Mouse (Mus musculus): ENCODE data around the gene Nsf. TPM values are rescaled to one million over a fixed set of nuclear protein-coding genes. Genes with fewer than 3 reads are reported as not detected.

Nsf gene
- polyA plus RNA-seq, 1 experiment: 131 TPM

- TF ChIP-seq CTCF (IDR thresholded peaks at IDR 0.05; ENCODE audit: borderline replicate concordance, extremely low read depth, insufficient read depth, insufficient read length): no peak
- no peak for TF ChIP-seq POLR2A (IDR thresholded peaks at IDR 0.05; ENCODE audit: borderline replicate concordance, extremely low read depth, insufficient read depth, insufficient read length, poor library complexity, severe bottlenecking)
- DNase-seq (ENCODE audit: low read depth): no peak
Observed at GRCm38 (mm10) chr11:103830476-103830875, 123.4 kb downstream of the Nsf start.

GRCm38 (mm10) chr11:103829956-103830355 lies 123.9 kb downstream of the Nsf start:
- no peak for DNase-seq (ENCODE audit: low read depth)
- no peak for TF ChIP-seq CTCF (IDR thresholded peaks at IDR 0.05; ENCODE audit: borderline replicate concordance, extremely low read depth, insufficient read depth, insufficient read length)
- no peak for TF ChIP-seq POLR2A (IDR thresholded peaks at IDR 0.05; ENCODE audit: borderline replicate concordance, extremely low read depth, insufficient read depth, insufficient read length, poor library complexity, severe bottlenecking)

- TF ChIP-seq CTCF (IDR thresholded peaks at IDR 0.05; ENCODE audit: borderline replicate concordance, extremely low read depth, insufficient read depth, insufficient read length): no peak
- no peak for TF ChIP-seq POLR2A (IDR thresholded peaks at IDR 0.05; ENCODE audit: borderline replicate concordance, extremely low read depth, insufficient read depth, insufficient read length, poor library complexity, severe bottlenecking)
- no peak for DNase-seq (ENCODE audit: low read depth)
Observed at GRCm38 (mm10) chr11:103828866-103829265, 125.0 kb downstream of the Nsf start.

- TF ChIP-seq CTCF (IDR thresholded peaks at IDR 0.05; ENCODE audit: borderline replicate concordance, extremely low read depth, insufficient read depth, insufficient read length) (no peak), POLR2A (IDR thresholded peaks at IDR 0.05; ENCODE audit: borderline replicate concordance, extremely low read depth, insufficient read depth, insufficient read length, poor library complexity, severe bottlenecking) (no peak)
- DNase-seq (ENCODE audit: low read depth): no peak
Observed at GRCm38 (mm10) chr11:103827201-103827600, 126.7 kb downstream of the Nsf start.

GRCm38 (mm10) chr11:103816719-103817118 lies 137.1 kb downstream of the Nsf start:
- TF ChIP-seq POLR2A (IDR thresholded peaks at IDR 0.05; ENCODE audit: borderline replicate concordance, extremely low read depth, insufficient read depth, insufficient read length, poor library complexity, severe bottlenecking) (no peak), CTCF (IDR thresholded peaks at IDR 0.05; ENCODE audit: borderline replicate concordance, extremely low read depth, insufficient read depth, insufficient read length) (no peak)
- DNase-seq (ENCODE audit: low read depth): no peak

GRCm38 (mm10) chr11:103815986-103816385 lies 137.9 kb downstream of the Nsf start:
- no peak for TF ChIP-seq POLR2A (IDR thresholded peaks at IDR 0.05; ENCODE audit: borderline replicate concordance, extremely low read depth, insufficient read depth, insufficient read length, poor library complexity, severe bottlenecking)
- no peak for TF ChIP-seq CTCF (IDR thresholded peaks at IDR 0.05; ENCODE audit: borderline replicate concordance, extremely low read depth, insufficient read depth, insufficient read length)
- no peak for DNase-seq (ENCODE audit: low read depth)

DNA sequence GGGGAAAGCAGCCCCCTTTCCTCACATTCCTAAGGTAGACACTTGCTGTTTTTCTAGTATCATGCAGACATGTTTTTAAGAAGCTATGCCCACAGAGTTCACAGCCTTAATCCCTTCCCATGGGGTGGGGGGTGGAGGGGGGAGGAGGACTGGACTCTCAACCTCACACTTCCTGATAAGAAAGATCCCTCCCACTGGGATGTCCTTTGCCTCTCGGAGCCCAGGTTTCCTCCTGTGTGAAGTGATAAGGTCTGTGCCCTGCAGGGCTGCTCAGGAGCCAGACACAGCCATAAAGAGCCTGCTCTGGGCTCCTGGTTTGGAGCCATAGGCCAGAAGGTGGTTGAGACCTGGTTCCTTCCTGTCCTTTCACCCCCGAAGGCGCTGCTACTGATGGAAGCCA lies 139.0 kb downstream of the Nsf start:
- no peak for DNase-seq (ENCODE audit: low read depth)
- TF ChIP-seq CTCF (IDR thresholded peaks at IDR 0.05; ENCODE audit: borderline replicate concordance, extremely low read depth, insufficient read depth, insufficient read length): no peak
- no peak for TF ChIP-seq POLR2A (IDR thresholded peaks at IDR 0.05; ENCODE audit: borderline replicate concordance, extremely low read depth, insufficient read depth, insufficient read length, poor library complexity, severe bottlenecking)

DNA sequence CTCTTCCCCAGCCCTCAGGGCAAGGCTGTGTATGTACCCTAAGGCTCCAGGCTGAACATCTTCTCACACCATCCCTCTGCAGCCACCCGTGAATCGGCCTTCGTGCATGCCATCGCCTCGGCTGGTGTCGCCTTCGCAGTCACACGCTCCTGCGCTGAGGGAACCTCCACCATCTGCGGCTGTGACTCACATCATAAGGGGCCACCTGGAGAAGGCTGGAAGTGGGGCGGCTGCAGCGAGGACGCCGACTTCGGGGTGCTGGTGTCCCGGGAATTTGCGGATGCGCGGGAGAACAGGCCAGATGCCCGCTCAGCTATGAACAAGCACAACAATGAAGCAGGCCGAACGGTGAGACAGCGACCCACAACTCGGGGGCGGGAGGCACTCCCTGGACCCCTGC lies 142.6 kb downstream of the Nsf start:
- no peak for DNase-seq (ENCODE audit: low read depth)

DNA sequence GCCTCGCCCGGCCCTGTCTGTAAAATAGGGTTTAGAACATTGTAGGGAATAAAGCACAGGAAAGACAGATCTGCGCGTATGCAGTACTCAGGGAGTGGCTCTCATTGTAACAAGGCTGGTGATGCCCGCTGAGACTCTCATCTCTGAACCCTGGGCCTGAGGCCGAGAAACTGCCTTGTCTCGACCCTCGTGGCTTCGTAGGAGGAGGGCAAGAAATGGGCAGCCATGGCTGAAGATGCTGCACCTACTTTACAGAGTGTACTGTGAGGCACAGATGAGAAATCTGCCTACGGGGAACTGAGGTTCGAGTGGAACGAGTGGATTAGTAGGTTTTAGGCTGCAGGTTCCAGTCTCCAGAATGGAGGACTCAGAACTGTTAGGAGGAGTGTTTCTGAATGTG lies 143.2 kb downstream of the Nsf start:
- TF ChIP-seq POLR2A (IDR thresholded peaks at IDR 0.05; ENCODE audit: borderline replicate concordance, extremely low read depth, insufficient read depth, insufficient read length, poor library complexity, severe bottlenecking) (no peak), CTCF (IDR thresholded peaks at IDR 0.05; ENCODE audit: borderline replicate concordance, extremely low read depth, insufficient read depth, insufficient read length) (no peak)
- no peak for DNase-seq (ENCODE audit: low read depth)

More for the DNA sequence above, 142.6 kb downstream of the Nsf start:
- TF ChIP-seq POLR2A (IDR thresholded peaks at IDR 0.05; ENCODE audit: borderline replicate concordance, extremely low read depth, insufficient read depth, insufficient read length, poor library complexity, severe bottlenecking) (no peak), CTCF (IDR thresholded peaks at IDR 0.05; ENCODE audit: borderline replicate concordance, extremely low read depth, insufficient read depth, insufficient read length) (no peak)

DNA sequence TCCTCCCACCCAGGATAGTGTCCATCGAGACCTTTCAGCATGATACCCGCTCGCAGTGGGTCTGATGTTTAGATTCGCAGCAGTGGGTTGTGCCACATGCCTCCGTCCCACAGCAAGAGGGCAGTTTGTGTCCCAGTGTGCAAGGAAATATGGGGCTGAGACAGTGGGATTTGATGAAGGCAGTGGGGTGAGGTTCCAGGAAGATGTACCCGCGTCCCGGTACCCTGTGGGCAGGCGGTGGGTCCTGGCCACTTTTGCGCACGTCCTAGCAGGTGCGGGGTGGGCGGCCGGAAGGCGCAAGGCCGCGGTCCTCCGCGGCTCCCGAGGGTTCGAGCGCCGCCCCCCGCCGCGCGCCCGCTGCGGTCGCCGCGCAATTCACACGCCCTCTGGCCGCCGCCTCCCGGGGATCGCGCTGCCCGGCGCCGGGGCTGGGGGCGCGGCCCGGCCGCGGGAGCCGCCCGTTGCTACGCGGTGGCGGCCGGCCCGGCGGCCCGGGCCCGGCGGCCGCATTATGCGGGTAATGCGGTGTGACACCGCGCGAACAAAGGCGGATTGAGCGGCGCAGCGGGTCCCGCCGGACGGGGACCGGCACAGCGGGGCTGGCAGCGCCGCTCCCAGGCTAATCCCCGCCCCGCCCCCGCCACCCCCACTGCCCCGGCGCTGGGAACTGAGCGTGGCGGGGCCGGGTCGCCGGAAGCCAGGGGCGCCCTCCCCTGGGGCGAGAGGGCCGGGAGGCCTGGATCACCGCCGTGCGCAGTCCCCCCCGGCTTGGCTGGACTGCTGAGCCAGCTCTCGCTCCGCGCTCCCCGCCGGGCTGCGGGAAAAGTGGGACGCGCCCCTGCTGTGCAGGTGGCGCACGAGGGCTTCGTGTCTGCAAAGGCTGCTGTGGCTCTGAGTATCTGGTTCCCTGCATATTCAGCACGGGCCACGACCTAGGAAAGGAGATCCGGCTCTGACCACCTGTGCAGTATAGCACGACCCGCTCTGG lies 144.0 kb downstream of the Nsf start:
- TF ChIP-seq CTCF (IDR thresholded peaks at IDR 0.05; ENCODE audit: borderline replicate concordance, extremely low read depth, insufficient read depth, insufficient read length) (0 out of 2 replicates have a peak, but pooled peaks have one; percentile 0), POLR2A (IDR thresholded peaks at IDR 0.05; ENCODE audit: borderline replicate concordance, extremely low read depth, insufficient read depth, insufficient read length, poor library complexity, severe bottlenecking) (0 out of 2 replicates have a peak, but pooled peaks have one; percentile 9)
- DNase-seq (ENCODE audit: low read depth): peak; percentile 65

DNA sequence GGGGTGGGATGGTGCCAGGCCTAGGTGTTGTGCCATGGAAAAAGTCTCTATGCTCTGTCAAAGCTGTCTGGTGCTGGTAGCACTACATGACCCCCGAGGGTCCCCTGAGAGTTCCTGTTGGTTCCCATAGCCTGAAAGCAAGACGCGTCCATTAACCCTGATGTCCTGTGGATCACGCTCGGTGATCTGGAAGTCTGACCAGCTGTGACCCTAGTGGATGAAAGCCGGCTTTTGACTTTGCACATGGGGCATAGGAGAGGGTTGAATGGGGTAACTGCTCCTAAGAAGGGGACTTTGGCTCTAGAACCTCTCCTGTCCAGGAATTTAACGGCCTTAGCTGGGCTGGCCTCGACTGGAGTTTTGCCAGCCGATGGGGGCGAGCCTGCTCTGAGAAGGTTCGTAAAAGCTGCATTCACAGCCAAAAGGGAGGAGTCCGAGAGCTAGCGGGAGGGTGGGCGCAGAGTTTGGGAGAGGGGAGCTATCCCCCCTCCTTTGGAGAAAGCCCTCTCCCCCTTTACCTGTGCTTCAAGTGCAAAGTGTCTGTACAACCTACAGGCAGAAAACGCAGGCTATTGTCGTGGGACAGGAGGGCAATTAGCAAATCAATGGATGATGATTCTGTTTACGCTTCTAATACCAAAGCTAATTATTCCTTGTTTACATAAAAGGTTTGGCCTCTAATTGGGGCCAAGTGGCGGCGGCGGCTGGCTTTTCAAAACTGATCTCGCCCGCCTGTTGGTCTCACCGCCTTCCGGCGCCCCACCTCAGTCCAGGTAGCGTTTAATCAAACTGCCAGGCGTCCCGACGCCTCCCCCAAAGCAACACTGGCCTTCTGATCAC lies 144.9 kb downstream of the Nsf start:
- no peak for TF ChIP-seq CTCF (IDR thresholded peaks at IDR 0.05; ENCODE audit: borderline replicate concordance, extremely low read depth, insufficient read depth, insufficient read length)
- TF ChIP-seq POLR2A (IDR thresholded peaks at IDR 0.05; ENCODE audit: borderline replicate concordance, extremely low read depth, insufficient read depth, insufficient read length, poor library complexity, severe bottlenecking): no peak
- DNase-seq (ENCODE audit: low read depth): peak; percentile 70

Data from brain, embryonic 14.5 days (tissue).